In the genomic region with DNA sequence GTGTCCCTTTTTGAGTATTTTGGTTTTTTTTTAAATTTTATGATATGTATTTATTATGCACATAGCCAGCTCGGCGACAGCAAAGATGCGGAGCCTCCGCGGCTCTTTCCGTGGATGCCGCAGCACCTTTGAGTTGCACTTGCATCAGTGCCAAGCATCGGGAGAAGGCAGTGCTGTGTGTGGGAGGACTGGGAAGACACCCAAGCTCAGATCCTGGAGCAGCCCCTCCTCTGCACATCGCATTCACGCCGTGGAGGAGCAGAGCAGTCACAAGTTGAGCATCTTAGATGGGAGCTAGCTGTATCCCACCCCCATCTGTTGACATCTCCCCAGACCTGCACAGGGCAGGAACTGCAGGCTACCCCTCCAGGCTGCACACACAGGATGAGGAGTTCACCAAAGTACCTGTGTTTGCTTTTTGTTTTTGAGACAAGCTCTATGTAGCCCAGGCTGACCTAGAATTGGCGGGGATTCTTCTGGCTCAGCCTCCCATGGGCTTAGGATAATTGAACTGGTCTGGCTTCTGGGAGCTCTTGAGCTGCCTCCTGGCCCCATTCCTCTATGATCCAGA, we compare ENCODE assay signal across 12 mouse cellular contexts. TPM values are rescaled to one million over a fixed set of nuclear protein-coding genes. Genes with fewer than 3 reads are reported as not detected.
DNase-seq lines count a peak whose midpoint lies in the region; ATAC-seq and TF ChIP-seq lines count a peak whose summit lies in the region.
"Had no signal": no experiment of that assay in that cellular context is flagged by ENCODE, and none has a peak within 500 bp of the region (broad histone marks: within the 10 kb centered on the region; RNA-seq: fewer than 3 reads in every experiment).

No protein-coding gene starts in this region.

- ATAC-seq in heart, embryonic 12.5 days (ENCODE audit: insufficient number of reproducible peaks, low FRiP score) = no peak
- no peak for ATAC-seq in megakaryocyte progenitor cell, adult 5-6 weeks (replicated peaks; ENCODE audit: poor library complexity)

- 81% methylated on average over 12 of the region's 12 CpGs for WGBS in heart, embryonic 12.5 days
- WGBS in cerebellum, adult 2 months = 9% methylated on average over 12 of the region's 12 CpGs
- WGBS in hindbrain, embryonic 10.5 days = 84% methylated on average over 12 of the region's 12 CpGs

- H3K9me3 ChIP-seq in heart, embryonic 12.5 days (replicated peaks) = no peaks in the 10 kb centered on the region
- no peaks in the 10 kb centered on the region for H3K9me3 ChIP-seq in hindbrain, embryonic 10.5 days
- H3K9me3 ChIP-seq: heart, embryonic 13.5 days had no signal

- H3K9ac ChIP-seq in heart, embryonic 12.5 days = no peak overlapping the region
- H3K9ac ChIP-seq: heart, embryonic 13.5 days had no signal

- no peak overlapping the region for H3K4me2 ChIP-seq in heart, embryonic 12.5 days
- H3K4me2 ChIP-seq: heart, embryonic 13.5 days had no signal

- H3K4me3 ChIP-seq in heart, embryonic 12.5 days = no peak overlapping the region
- peak overlapping the region; percentile 29 for H3K4me3 ChIP-seq in cerebellum, adult 2 months (replicated peaks; ENCODE audit: insufficient read depth, low read depth, low read length)
- H3K4me3 ChIP-seq in hindbrain, embryonic 10.5 days = no peak overlapping the region
- H3K4me3 ChIP-seq: heart, embryonic 13.5 days had no signal

- TF ChIP-seq POLR2A in cerebellum, adult 2 months (IDR thresholded peaks at IDR 0.05; ENCODE audit: borderline replicate concordance, insufficient read depth, low read length) = no peak

- DNase-seq in heart, adult 11 months = peak; percentile 92
- peak; percentile 68 to 71 for DNase-seq in cerebellum, adult 2 months
- DNase-seq in layer of hippocampus, adult 11-12 months (ENCODE audit: low spot score) = peak; percentile 79
- peak; percentile 85 to 89 for DNase-seq in right cerebral cortex, adult 2 months (ENCODE audit: low spot score in 2 of 2)
- no peak for DNase-seq in hindbrain, embryonic 10.5 days (ENCODE audit: low spot score)
- DNase-seq in gastrocnemius, adult 8-10 months (ENCODE audit: low spot score in 2 of 2) = no peak
- DNase-seq: kidney, postnatal 14 days; lung, postnatal 36 days; thymus, postnatal 25 days had no signal

- peaks cover 33% of the 10 kb centered on the region for H3K36me3 ChIP-seq in heart, embryonic 12.5 days
- peaks cover 47% of the 10 kb centered on the region for H3K36me3 ChIP-seq in hindbrain, embryonic 10.5 days

- H3K27me3 ChIP-seq in heart, embryonic 12.5 days (replicated peaks) = no peaks in the 10 kb centered on the region
- H3K27me3 ChIP-seq in cerebellum, adult 2 months (ENCODE audit: control insufficient read depth, insufficient read depth, low read length) = no peaks in the 10 kb centered on the region
- no peaks in the 10 kb centered on the region for H3K27me3 ChIP-seq in hindbrain, embryonic 10.5 days (ENCODE audit: insufficient read depth, poor library complexity, severe bottlenecking)
- H3K27me3 ChIP-seq: heart, embryonic 13.5 days had no signal

- H3K27ac ChIP-seq in heart, embryonic 12.5 days (ENCODE audit: poor library complexity, severe bottlenecking) = no peak overlapping the region
- H3K27ac ChIP-seq in cerebellum, adult 2 months (ENCODE audit: insufficient read depth, low read length) = peak overlapping the region; percentile 31; the same call in 1 of the 2 replicates
- H3K27ac ChIP-seq in hindbrain, embryonic 10.5 days = no peak overlapping the region
- H3K27ac ChIP-seq: heart, embryonic 13.5 days had no signal

- no peak for TF ChIP-seq CTCF in cerebellum, adult 2 months (IDR thresholded peaks at IDR 0.05; ENCODE audit: borderline replicate concordance, insufficient read depth, low read depth, low read length)

- H3K4me1 ChIP-seq in heart, embryonic 12.5 days (replicated peaks) = peaks cover 16% of the 10 kb centered on the region
- peaks cover 9% of the 10 kb centered on the region for H3K4me1 ChIP-seq in cerebellum, adult 2 months (ENCODE audit: control insufficient read depth, insufficient read depth, low read length)
- H3K4me1 ChIP-seq in hindbrain, embryonic 10.5 days (replicated peaks) = peaks cover 28% of the 10 kb centered on the region

RNA-seq across cellular contexts. Expression of gene Ltc4s, which starts 15.7 kb away (rescaled TPM):
- polyA plus RNA-seq in heart, embryonic 12.5 days (2016; fragmentation: Nextera tagmentation; extraction: Ambion mirVana) = 0.63 and 0.70 TPM in 2 replicates
- 9.0 and 12.8 TPM in 2 replicates for polyA plus RNA-seq in cerebellum, adult 2 months (2012; rRNA removed)
- 1.4 and 1.8 TPM in 2 replicates for polyA plus RNA-seq in hindbrain, embryonic 10.5 days (2016; fragmentation: Nextera tagmentation; extraction: Ambion mirVana)
- total RNA-seq in gastrocnemius, adult 8-10 months (2022) = 1 to 10 TPM; 1.2 to 3.1 (median 2.4) TPM
- 0.74 and 1.1 TPM in 2 replicates for total RNA-seq in megakaryocyte progenitor cell, adult 5-6 weeks (2015)
- total RNA-seq in megakaryocyte progenitor cell, adult 5-6 weeks (2017) = 1.4 TPM in 1 of 2 replicates, not detected in the other

RNA-seq across cellular contexts. Expression of gene Maml1, which starts 38.0 kb away (rescaled TPM):
- 4.6 and 6.1 TPM in 2 replicates for polyA plus RNA-seq in heart, embryonic 12.5 days (2016; fragmentation: Nextera tagmentation; extraction: Ambion mirVana)
- polyA plus RNA-seq in cerebellum, adult 2 months (2012; rRNA removed) = 8.6 and 9.2 TPM in 2 replicates
- 4.7 and 5.9 TPM in 2 replicates for polyA plus RNA-seq in hindbrain, embryonic 10.5 days (2016; fragmentation: Nextera tagmentation; extraction: Ambion mirVana)
- total RNA-seq in gastrocnemius, adult 8-10 months (2022) = 1 to 10 TPM; 4.7 to 5.9 (median 5.4) TPM
- 14.2 and 15.9 TPM in 2 replicates for total RNA-seq in megakaryocyte progenitor cell, adult 5-6 weeks (2015)
- 4.1 and 4.2 TPM in 2 replicates for total RNA-seq in megakaryocyte progenitor cell, adult 5-6 weeks (2017)

RNA-seq across cellular contexts. Expression of gene Mgat4b, which starts 43.4 kb away (rescaled TPM):
- polyA plus RNA-seq in heart, embryonic 12.5 days (2016; fragmentation: Nextera tagmentation; extraction: Ambion mirVana) = 35.4 and 39.3 TPM in 2 replicates
- polyA plus RNA-seq in cerebellum, adult 2 months (2012; rRNA removed) = 65.1 and 68.9 TPM in 2 replicates
- 21.5 and 29.9 TPM in 2 replicates for polyA plus RNA-seq in hindbrain, embryonic 10.5 days (2016; fragmentation: Nextera tagmentation; extraction: Ambion mirVana)
- 10 to 100 TPM; 40.4 to 49.2 (median 44.9) TPM for total RNA-seq in gastrocnemius, adult 8-10 months (2022)
- 17.4 and 18.9 TPM in 2 replicates for total RNA-seq in megakaryocyte progenitor cell, adult 5-6 weeks (2015)
- total RNA-seq in megakaryocyte progenitor cell, adult 5-6 weeks (2017) = 10.8 and 16.2 TPM in 2 replicates

RNA-seq across cellular contexts. Expression of gene Sqstm1, which starts 43.5 kb away (rescaled TPM):
- 209 and 210 TPM in 2 replicates for polyA plus RNA-seq in heart, embryonic 12.5 days (2016; fragmentation: Nextera tagmentation; extraction: Ambion mirVana)
- 377 and 381 TPM in 2 replicates for polyA plus RNA-seq in cerebellum, adult 2 months (2012; rRNA removed)
- polyA plus RNA-seq in hindbrain, embryonic 10.5 days (2016; fragmentation: Nextera tagmentation; extraction: Ambion mirVana) = 147 and 210 TPM in 2 replicates
- total RNA-seq in gastrocnemius, adult 8-10 months (2022) = 100 to 1,000 TPM; 494 to 615 (median 543) TPM
- total RNA-seq in megakaryocyte progenitor cell, adult 5-6 weeks (2015) = 42.7 and 49.3 TPM in 2 replicates
- 207 and 220 TPM in 2 replicates for total RNA-seq in megakaryocyte progenitor cell, adult 5-6 weeks (2017)

Comparison
In these comparisons a context has a peak if more than half of its experiments do, and no peak if none do; other contexts are left out.
1. DNase-seq: peak in heart, adult 11 months (single experiment), cerebellum, adult 2 months (2 of 2), layer of hippocampus, adult 11-12 months (single experiment) and right cerebral cortex, adult 2 months (2 of 2); none in hindbrain, embryonic 10.5 days (single experiment) and gastrocnemius, adult 8-10 months (0 of 2).